Mouse (Mus musculus) forebrain, embryonic 14.5 days (tissue): ENCODE measurements around the gene Klra10. TPM values are rescaled to one million over a fixed set of nuclear protein-coding genes. Genes with fewer than 3 reads are reported as not detected.
"Not testable (repeated sequence)": the region's sequence is repeated elsewhere in the genome, so short reads cannot be mapped to it uniquely, and the experiment has no call there.

ENCODE experiments used
- ATAC-seq: fragments of 200-750 bp; cut with Nextera tagmentation; 2 replicates; pipeline ENCODE4 v1.8.0; 2017; ENCODE audit warnings: mild to moderate bottlenecking, moderate library complexity
- DNase-seq: peaks from one replicate; pipeline ENCODE4 v3.0.0-alpha.2; 2015; ENCODE audit warnings: low spot score
- H3K27ac ChIP-seq: fragments of 300-500 bp; sonication (generic); 2 replicates; pipeline ENCODE4 v1.5.1; 2014; ENCODE audit warnings: low read depth, mild to moderate bottlenecking, control low read depth, low read length, moderate library complexity
- H3K27me3 ChIP-seq: fragments of 300-500 bp; sonication (generic); replicated peaks from 2 replicates; pipeline ENCODE4 v1.6.1; 2014; ENCODE audit warnings: low read length, control low read depth, mixed read lengths; ENCODE audit not compliant: control insufficient read depth, insufficient read depth
- H3K36me3 ChIP-seq: fragments of 300-500 bp; sonication (generic); 2 replicates; pipeline ENCODE4 v1.6.1; 2014; ENCODE audit warnings: low read length, control low read depth; ENCODE audit not compliant: control insufficient read depth, insufficient read depth
- H3K4me1 ChIP-seq: fragments of 300-500 bp; sonication (generic); 2 replicates; pipeline ENCODE4 v1.6.1; 2014; ENCODE audit warnings: antibody characterized with exemption, low read length, control low read depth; ENCODE audit not compliant: control insufficient read depth, insufficient read depth
- H3K4me2 ChIP-seq: fragments of 300-500 bp; sonication (generic); 2 replicates; pipeline ENCODE4 v1.6.1; 2014; ENCODE audit warnings: mild to moderate bottlenecking, control low read depth, low read length
- H3K4me3 ChIP-seq: fragments of 300-500 bp; sonication (generic); 2 replicates; pipeline ENCODE4 v1.5.1; 2014; ENCODE audit warnings: low read depth, low read length, control low read depth
- H3K9ac ChIP-seq: fragments of 300-500 bp; sonication (generic); 2 replicates; pipeline ENCODE4 v1.6.1; 2014; ENCODE audit warnings: mild to moderate bottlenecking, low read length, control low read depth, moderate library complexity
- H3K9me3 ChIP-seq: fragments of 300-500 bp; sonication (generic); replicated peaks from 2 replicates; pipeline ENCODE4 v1.6.1; 2016; ENCODE audit warnings: low read length, control low read depth, mixed read lengths; ENCODE audit not compliant: control insufficient read depth
- WGBS: fragments of 180-500 bp; shearing (Covaris S2); extraction: QIAGEN DNeasy Blood & Tissue Kit; methylation state at CpG from one replicate; pipeline ENCODE4 v1.1.7; 2014; 5-methylcytosine and 5-hydroxymethylcytosine counted together
- polyA plus RNA-seq: library from polyadenylated mRNA; unstranded; fragments of >200 nt; fragmentation: Nextera tagmentation; extraction: Ambion mirVana; gene quantifications from 2 replicates; pipeline ENCODE4 v1.2.1, GENCODE M21; 2014

Klra10 gene
- polyA plus RNA-seq, result not detected in 2 replicates

- not testable (repeated sequence) for H3K9me3 ChIP-seq, H3K4me2 ChIP-seq, H3K9ac ChIP-seq, H3K4me3 ChIP-seq, H3K36me3 ChIP-seq, H3K4me1 ChIP-seq, DNase-seq, ATAC-seq, H3K27ac ChIP-seq, H3K27me3 ChIP-seq
- WGBS, result 73% methylated on average over 1 of the region's 1 CpGs
Observed at GRCm38 (mm10) chr6:130281828-130282227, at the start of gene Klra10. Gene Klra10, minus strand, starts transcription at chr6:130281928.

- no peaks in the 10 kb centered on the region for H3K27me3 ChIP-seq
- no peaks in the 10 kb centered on the region for H3K36me3 ChIP-seq
- H3K9ac ChIP-seq, result no peak overlapping the region
- no peak overlapping the region for H3K4me3 ChIP-seq
- no peaks in the 10 kb centered on the region for H3K4me1 ChIP-seq
- DNase-seq (no peak), ATAC-seq (no peak)
- peaks cover 5% of the 10 kb centered on the region; the same call in 1 of the 2 replicates for H3K9me3 ChIP-seq
- no peak overlapping the region for H3K4me2 ChIP-seq
- no peak overlapping the region for H3K27ac ChIP-seq
Observed at GRCm38 (mm10) chr6:130287984-130288649, 6.4 kb upstream of the Klra10 start.

GRCm38 (mm10) chr6:130255326-130255725, 26.4 kb downstream of the Klra10 start:
- no peaks in the 10 kb centered on the region for H3K36me3 ChIP-seq
- DNase-seq, result no peak
- no peak overlapping the region for H3K4me2 ChIP-seq
- WGBS, result 87% methylated on average over 2 of the region's 2 CpGs
- H3K4me1 ChIP-seq, result no peaks in the 10 kb centered on the region
- H3K4me3 ChIP-seq, result no peak overlapping the region
- H3K27me3 ChIP-seq, result no peaks in the 10 kb centered on the region
- H3K27ac ChIP-seq, result no peak overlapping the region
- H3K9ac ChIP-seq, result no peak overlapping the region
- no peak for ATAC-seq
- peaks cover 7% of the 10 kb centered on the region for H3K9me3 ChIP-seq

- H3K4me1 ChIP-seq, result no peaks in the 10 kb centered on the region
- no peak overlapping the region for H3K4me3 ChIP-seq
- H3K9me3 ChIP-seq, result no peaks in the 10 kb centered on the region; the same call in 1 of the 2 replicates
- WGBS, result 57% methylated on average over 2 of the region's 2 CpGs
- H3K36me3 ChIP-seq, result no peaks in the 10 kb centered on the region
- ATAC-seq (no peak), DNase-seq (no peak)
- H3K9ac ChIP-seq, result no peak overlapping the region
- H3K4me2 ChIP-seq, result no peak overlapping the region
- H3K27me3 ChIP-seq, result no peaks in the 10 kb centered on the region
- H3K27ac ChIP-seq, result no peak overlapping the region
Observed at GRCm38 (mm10) chr6:130237536-130237935, 44.2 kb downstream of the Klra10 start.

GRCm38 (mm10) chr6:130236635-130237034, 45.1 kb downstream of the Klra10 start:
- 50% methylated on average over 1 of the region's 1 CpGs for WGBS
- ATAC-seq (no peak), DNase-seq (no peak)
- no peaks in the 10 kb centered on the region for H3K27me3 ChIP-seq
- H3K36me3 ChIP-seq, result no peaks in the 10 kb centered on the region
- no peak overlapping the region for H3K9ac ChIP-seq
- H3K9me3 ChIP-seq, result no peaks in the 10 kb centered on the region; the same call in 1 of the 2 replicates
- no peak overlapping the region for H3K27ac ChIP-seq
- no peak overlapping the region for H3K4me3 ChIP-seq
- H3K4me2 ChIP-seq, result no peak overlapping the region
- no peaks in the 10 kb centered on the region for H3K4me1 ChIP-seq

GRCm38 (mm10) chr6:130233222-130233621, 48.5 kb downstream of the Klra10 start, which contains the start of gene Klra7:
Gene Klra7, minus strand, starts transcription at chr6:130233322.
- no peaks in the 10 kb centered on the region for H3K36me3 ChIP-seq
- no peak within 1 kb of the TSS for H3K4me2 ChIP-seq
- DNase-seq, result no peak
- H3K9me3 ChIP-seq, result no peaks in the 10 kb centered on the region; the same call in none of the 2 replicates
- ATAC-seq, result no peak
- no peak within 1 kb of the TSS for H3K4me3 ChIP-seq
- H3K4me1 ChIP-seq, result no peaks in the 10 kb centered on the region
- no peak within 1 kb of the TSS for H3K9ac ChIP-seq
- H3K27me3 ChIP-seq, result no peaks in the 10 kb centered on the region
- no peak within 1 kb of the TSS for H3K27ac ChIP-seq

Other genes with a start within 250 kb of the Klra10 start
- gene Klra4, start 214.7 kb downstream of the Klra10 start, polyA plus RNA-seq, result not detected in 2 replicates
- not detected in 2 replicates for gene Klra8, start 152.0 kb downstream of the Klra10 start, polyA plus RNA-seq
- not detected in 2 replicates for gene Klra9, start 88.8 kb downstream of the Klra10 start, polyA plus RNA-seq
- gene Klra7, start 48.6 kb downstream of the Klra10 start, polyA plus RNA-seq, result not detected in 2 replicates
- gene Klra3, start 55.6 kb upstream of the Klra10 start, polyA plus RNA-seq, result not detected in 2 replicates
- gene Klra1, start 104.9 kb upstream of the Klra10 start, polyA plus RNA-seq, result not detected in 2 replicates